Mouse (Mus musculus): ENCODE measurements around the gene Cstf2. TPM values are rescaled to one million over a fixed set of nuclear protein-coding genes. Genes with fewer than 3 reads are reported as not detected.

Gene Cstf2
- polyA plus RNA-seq, 1 experiment = 74.3 TPM

- no peaks in the 10 kb centered on the region for H3K9me3 ChIP-seq (replicated peaks; ENCODE audit: control insufficient read depth, insufficient read depth, low read length, poor library complexity, severe bottlenecking)
- H3K27me3 ChIP-seq (ENCODE audit: control insufficient read depth, insufficient read depth, low read length, poor library complexity, severe bottlenecking) = no peaks in the 10 kb centered on the region
- H3K4me3 ChIP-seq (ENCODE audit: low read depth, low read length) = no peak overlapping the region
- H3K4me1 ChIP-seq (ENCODE audit: control insufficient read depth, insufficient read depth, low read length) = no peaks in the 10 kb centered on the region
- TF ChIP-seq EP300 (IDR thresholded peaks at IDR 0.05; ENCODE audit: insufficient read depth, low read depth, low read length) (no peak), CTCF (IDR thresholded peaks at IDR 0.05; ENCODE audit: low read depth, low read length) (no peak), POLR2A (IDR thresholded peaks at IDR 0.05; ENCODE audit: insufficient read depth, low read length) (no peak)
- H3K27ac ChIP-seq (ENCODE audit: insufficient read depth, low read length) = no peak overlapping the region
- H3K9ac ChIP-seq (ENCODE audit: low read depth, poor library complexity, severe bottlenecking) = no peak overlapping the region
- peaks cover 15% of the 10 kb centered on the region for H3K36me3 ChIP-seq (ENCODE audit: control insufficient read depth, insufficient read depth, low read length, poor library complexity, severe bottlenecking)
Observed at GRCm38 (mm10) chrX:134058040-134058875, 729 bp upstream of the Cstf2 start.

GRCm38 (mm10) chrX:134059764-134060163, 777 bp downstream of the Cstf2 start:
- Histone ChIP-seq H3K27me3 (ENCODE audit: control insufficient read depth, insufficient read depth, low read length, poor library complexity, severe bottlenecking) (no peaks in the 10 kb centered on the region), H3K9ac (ENCODE audit: low read depth, poor library complexity, severe bottlenecking) (peak overlapping the region; percentile 90), H3K36me3 (ENCODE audit: control insufficient read depth, insufficient read depth, low read length, poor library complexity, severe bottlenecking) (peaks cover 18% of the 10 kb centered on the region), H3K4me1 (ENCODE audit: control insufficient read depth, insufficient read depth, low read length) (no peaks in the 10 kb centered on the region), H3K27ac (ENCODE audit: insufficient read depth, low read length) (peak overlapping the region; percentile 64), H3K4me3 (ENCODE audit: low read depth, low read length) (peak overlapping the region; percentile 71), H3K9me3 (replicated peaks; ENCODE audit: control insufficient read depth, insufficient read depth, low read length, poor library complexity, severe bottlenecking) (no peaks in the 10 kb centered on the region)
- TF ChIP-seq POLR2A (IDR thresholded peaks at IDR 0.05; ENCODE audit: insufficient read depth, low read length) (no peak), CTCF (IDR thresholded peaks at IDR 0.05; ENCODE audit: low read depth, low read length) (no peak), EP300 (IDR thresholded peaks at IDR 0.05; ENCODE audit: insufficient read depth, low read depth, low read length) (no peak)

- TF ChIP-seq EP300 (IDR thresholded peaks at IDR 0.05; ENCODE audit: insufficient read depth, low read depth, low read length) (no peak), CTCF (IDR thresholded peaks at IDR 0.05; ENCODE audit: low read depth, low read length) (no peak), POLR2A (IDR thresholded peaks at IDR 0.05; ENCODE audit: insufficient read depth, low read length) (no peak)
- Histone ChIP-seq H3K9me3 (replicated peaks; ENCODE audit: control insufficient read depth, insufficient read depth, low read length, poor library complexity, severe bottlenecking) (no peaks in the 10 kb centered on the region), H3K9ac (ENCODE audit: low read depth, poor library complexity, severe bottlenecking) (no peak overlapping the region), H3K4me3 (ENCODE audit: low read depth, low read length) (no peak overlapping the region), H3K4me1 (ENCODE audit: control insufficient read depth, insufficient read depth, low read length) (no peaks in the 10 kb centered on the region), H3K27me3 (ENCODE audit: control insufficient read depth, insufficient read depth, low read length, poor library complexity, severe bottlenecking) (no peaks in the 10 kb centered on the region), H3K36me3 (ENCODE audit: control insufficient read depth, insufficient read depth, low read length, poor library complexity, severe bottlenecking) (peaks cover 6% of the 10 kb centered on the region), H3K27ac (ENCODE audit: insufficient read depth, low read length) (no peak overlapping the region)
Observed at GRCm38 (mm10) chrX:134085453-134085852, 26.5 kb downstream of the Cstf2 start.

GRCm38 (mm10) chrX:134102641-134103040, 43.7 kb downstream of the Cstf2 start:
- no peaks in the 10 kb centered on the region for H3K36me3 ChIP-seq (ENCODE audit: control insufficient read depth, insufficient read depth, low read length, poor library complexity, severe bottlenecking)
- H3K9ac ChIP-seq (ENCODE audit: low read depth, poor library complexity, severe bottlenecking) = no peak overlapping the region
- no peaks in the 10 kb centered on the region for H3K27me3 ChIP-seq (ENCODE audit: control insufficient read depth, insufficient read depth, low read length, poor library complexity, severe bottlenecking)
- no peaks in the 10 kb centered on the region for H3K4me1 ChIP-seq (ENCODE audit: control insufficient read depth, insufficient read depth, low read length)
- TF ChIP-seq CTCF (IDR thresholded peaks at IDR 0.05; ENCODE audit: low read depth, low read length) (no peak), POLR2A (IDR thresholded peaks at IDR 0.05; ENCODE audit: insufficient read depth, low read length) (no peak), EP300 (IDR thresholded peaks at IDR 0.05; ENCODE audit: insufficient read depth, low read depth, low read length) (no peak)
- H3K4me3 ChIP-seq (ENCODE audit: low read depth, low read length) = no peak overlapping the region
- H3K9me3 ChIP-seq (replicated peaks; ENCODE audit: control insufficient read depth, insufficient read depth, low read length, poor library complexity, severe bottlenecking) = no peaks in the 10 kb centered on the region
- no peak overlapping the region for H3K27ac ChIP-seq (ENCODE audit: insufficient read depth, low read length)

GRCm38 (mm10) chrX:134111767-134112166, 52.8 kb downstream of the Cstf2 start:
- Histone ChIP-seq H3K4me1 (ENCODE audit: control insufficient read depth, insufficient read depth, low read length) (no peaks in the 10 kb centered on the region), H3K9me3 (replicated peaks; ENCODE audit: control insufficient read depth, insufficient read depth, low read length, poor library complexity, severe bottlenecking) (no peaks in the 10 kb centered on the region), H3K27ac (ENCODE audit: insufficient read depth, low read length) (no peak overlapping the region), H3K4me3 (ENCODE audit: low read depth, low read length) (no peak overlapping the region), H3K27me3 (ENCODE audit: control insufficient read depth, insufficient read depth, low read length, poor library complexity, severe bottlenecking) (no peaks in the 10 kb centered on the region), H3K36me3 (ENCODE audit: control insufficient read depth, insufficient read depth, low read length, poor library complexity, severe bottlenecking) (no peaks in the 10 kb centered on the region), H3K9ac (ENCODE audit: low read depth, poor library complexity, severe bottlenecking) (no peak overlapping the region)
- TF ChIP-seq EP300 (IDR thresholded peaks at IDR 0.05; ENCODE audit: insufficient read depth, low read depth, low read length) = no peak
- TF ChIP-seq CTCF (IDR thresholded peaks at IDR 0.05; ENCODE audit: low read depth, low read length) = no peak
- TF ChIP-seq POLR2A (IDR thresholded peaks at IDR 0.05; ENCODE audit: insufficient read depth, low read length) = no peak

GRCm38 (mm10) chrX:134116417-134116816, 57.4 kb downstream of the Cstf2 start:
- no peak overlapping the region for H3K9ac ChIP-seq (ENCODE audit: low read depth, poor library complexity, severe bottlenecking)
- no peak overlapping the region for H3K27ac ChIP-seq (ENCODE audit: insufficient read depth, low read length)
- no peaks in the 10 kb centered on the region for H3K27me3 ChIP-seq (ENCODE audit: control insufficient read depth, insufficient read depth, low read length, poor library complexity, severe bottlenecking)
- no peaks in the 10 kb centered on the region for H3K4me1 ChIP-seq (ENCODE audit: control insufficient read depth, insufficient read depth, low read length)
- no peaks in the 10 kb centered on the region for H3K9me3 ChIP-seq (replicated peaks; ENCODE audit: control insufficient read depth, insufficient read depth, low read length, poor library complexity, severe bottlenecking)
- TF ChIP-seq POLR2A (IDR thresholded peaks at IDR 0.05; ENCODE audit: insufficient read depth, low read length) (no peak), EP300 (IDR thresholded peaks at IDR 0.05; ENCODE audit: insufficient read depth, low read depth, low read length) (no peak), CTCF (IDR thresholded peaks at IDR 0.05; ENCODE audit: low read depth, low read length) (no peak)
- H3K36me3 ChIP-seq (ENCODE audit: control insufficient read depth, insufficient read depth, low read length, poor library complexity, severe bottlenecking) = no peaks in the 10 kb centered on the region
- H3K4me3 ChIP-seq (ENCODE audit: low read depth, low read length) = no peak overlapping the region

Data from ES-Bruce4 (cell line).